Mouse (Mus musculus): ENCODE results near the gene Grip1.

Grip1 gene

DNA sequence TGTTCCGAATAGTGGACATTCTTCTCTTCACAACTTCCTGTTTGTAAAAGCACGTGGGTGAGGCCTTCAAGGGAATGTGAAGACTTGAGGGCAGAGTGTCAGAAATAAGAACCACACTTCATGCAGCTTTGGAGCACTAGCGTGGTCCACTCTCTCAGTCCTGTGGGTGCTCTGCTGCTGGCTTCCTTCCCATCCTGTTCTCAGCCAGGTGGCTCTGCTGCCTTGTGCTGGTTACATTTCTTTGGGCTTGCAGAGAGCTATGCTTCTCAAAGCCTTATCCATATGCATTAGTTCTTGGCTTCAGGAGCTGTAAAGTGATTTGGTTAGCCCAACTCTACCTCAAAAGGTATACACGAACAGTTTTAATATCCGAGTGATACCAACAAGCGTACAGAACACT, 497.8 kb downstream of the Grip1 start:
- no peak for DNase-seq (ENCODE audit: low spot score in 2 of 2)

DNA sequence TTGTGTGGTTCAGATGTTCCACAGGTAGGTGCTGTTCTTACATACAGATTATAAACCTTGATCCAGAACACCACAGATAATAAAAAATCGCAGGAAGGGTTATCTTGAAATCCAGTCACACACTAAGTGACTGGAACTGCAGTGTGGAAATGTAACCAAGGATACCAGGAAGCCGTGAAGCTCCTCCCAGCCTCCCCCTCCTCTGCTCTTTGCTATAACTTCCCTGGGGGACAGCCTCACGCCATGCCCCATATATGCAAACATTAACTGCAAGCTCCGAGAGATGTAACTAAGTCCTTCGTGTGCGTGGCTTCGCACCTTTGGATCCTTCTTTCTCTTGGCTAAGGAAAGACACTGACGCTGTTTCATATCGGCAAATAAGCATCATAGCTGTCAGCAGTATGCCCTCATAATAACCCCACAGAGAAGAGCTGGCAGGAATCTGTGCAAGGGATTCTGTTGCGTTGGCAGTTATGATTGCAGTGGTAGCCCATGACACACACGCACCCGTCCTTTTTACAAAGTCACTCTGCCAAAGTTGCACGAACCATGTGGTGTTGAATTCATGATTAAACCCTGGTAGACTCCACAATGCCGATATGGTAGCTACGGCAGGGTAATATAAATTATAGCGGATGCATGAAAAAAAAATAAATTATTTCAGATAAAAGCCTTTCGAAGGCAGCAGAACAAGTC, 503.8 kb downstream of the Grip1 start:
- no peak for DNase-seq (ENCODE audit: low spot score in 2 of 2)

DNA sequence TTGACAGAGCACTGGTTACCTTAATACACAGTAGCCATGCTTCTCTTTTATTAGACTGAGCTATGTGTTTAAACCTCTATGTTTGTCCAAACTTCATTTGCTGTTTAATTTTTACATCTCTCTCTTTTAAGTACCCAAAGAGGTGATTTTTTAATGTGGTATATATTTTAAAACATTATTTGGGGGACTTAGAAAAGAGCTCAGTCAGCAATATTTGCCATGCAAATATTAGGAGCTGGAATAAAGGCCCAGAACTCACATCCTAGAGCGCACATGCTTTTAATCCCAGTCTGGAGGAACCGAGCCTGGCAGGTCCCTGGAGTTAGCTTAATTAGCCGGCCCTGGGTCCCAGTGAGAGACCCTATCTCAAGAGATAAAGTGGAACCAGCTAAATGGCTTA, 507.3 kb downstream of the Grip1 start:
- no peak for DNase-seq (ENCODE audit: low spot score in 2 of 2)

DNA sequence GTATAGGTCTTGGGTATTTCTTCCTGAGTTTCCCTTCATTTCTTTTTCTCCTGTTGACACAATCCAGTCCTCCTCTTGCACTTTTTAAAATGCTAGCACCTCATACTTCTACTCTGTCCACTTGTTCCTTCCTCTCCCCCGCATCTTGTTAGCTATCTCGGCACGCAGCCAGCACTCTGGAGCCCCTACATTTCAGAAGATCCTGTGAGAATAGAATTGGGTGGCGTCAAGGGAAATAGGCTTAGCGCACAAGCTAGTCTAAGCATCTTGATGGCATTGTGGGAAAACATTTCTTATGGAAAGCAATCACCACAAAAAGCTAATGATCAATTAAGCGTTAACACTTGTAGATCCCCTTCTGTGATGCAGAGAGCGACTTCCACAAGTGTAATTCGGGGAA, 512.7 kb downstream of the Grip1 start:
- no peak for DNase-seq (ENCODE audit: low spot score in 2 of 2)

DNA sequence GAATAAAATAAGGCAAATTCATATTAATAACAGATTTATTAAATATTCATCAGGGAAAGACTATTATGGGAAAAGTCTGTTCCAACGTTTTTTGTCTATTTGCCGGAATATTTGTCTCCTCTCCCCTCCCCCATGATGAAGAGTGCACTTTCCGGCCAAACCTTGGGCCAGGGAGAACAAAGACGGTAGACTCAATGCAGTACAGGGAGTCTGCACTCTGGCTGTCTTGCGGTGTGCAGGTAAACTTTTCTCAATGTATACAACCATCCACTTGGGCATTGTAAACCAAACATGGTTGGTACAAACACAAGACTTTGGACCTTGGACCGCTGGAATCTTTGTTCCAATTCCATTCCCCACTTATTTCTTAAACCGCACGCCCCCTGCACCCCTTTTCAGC, 525.8 kb downstream of the Grip1 start:
- no peak for DNase-seq (ENCODE audit: low spot score in 2 of 2)

DNA sequence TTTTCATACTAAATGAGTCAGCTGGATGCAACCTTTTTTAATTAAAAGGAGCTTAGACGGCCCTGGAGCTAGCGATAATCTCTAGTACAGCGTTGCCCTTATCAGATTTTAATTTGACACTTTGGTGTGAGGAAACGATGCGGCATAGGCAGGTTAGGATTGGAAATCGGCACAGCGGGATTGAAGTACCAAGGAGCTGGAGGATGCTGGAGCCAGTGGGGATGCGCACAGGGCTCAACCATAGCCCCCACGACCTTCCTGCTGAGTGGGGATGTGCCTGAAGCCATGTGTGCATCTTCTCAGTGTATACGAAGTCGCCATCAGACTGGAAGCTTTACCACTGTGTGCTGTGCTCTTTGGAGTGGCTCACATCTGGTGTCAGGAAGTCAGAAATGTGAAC, 526.4 kb downstream of the Grip1 start:
- DNase-seq (ENCODE audit: low spot score in 2 of 2) = no peak

DNA sequence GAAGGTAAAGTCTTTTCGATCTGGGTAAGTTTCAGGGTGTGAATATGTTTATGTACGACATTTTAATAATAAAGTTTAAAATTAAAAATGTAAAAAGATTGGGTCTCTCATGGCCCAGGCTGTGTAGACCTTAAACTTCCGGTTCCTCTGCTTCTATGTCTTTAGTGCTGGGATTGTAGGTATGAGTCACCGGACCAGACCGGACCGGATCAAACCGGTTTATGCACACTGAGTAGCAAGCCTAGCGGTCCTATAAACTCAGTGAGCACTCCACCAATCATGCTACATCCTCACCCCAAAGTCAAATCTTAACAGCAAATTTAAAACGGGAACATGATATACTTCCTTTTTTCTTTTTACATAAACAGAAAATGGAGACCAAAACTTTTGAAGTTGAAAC, 530.7 kb downstream of the Grip1 start:
- no peak for DNase-seq (ENCODE audit: low spot score in 2 of 2)

DNA sequence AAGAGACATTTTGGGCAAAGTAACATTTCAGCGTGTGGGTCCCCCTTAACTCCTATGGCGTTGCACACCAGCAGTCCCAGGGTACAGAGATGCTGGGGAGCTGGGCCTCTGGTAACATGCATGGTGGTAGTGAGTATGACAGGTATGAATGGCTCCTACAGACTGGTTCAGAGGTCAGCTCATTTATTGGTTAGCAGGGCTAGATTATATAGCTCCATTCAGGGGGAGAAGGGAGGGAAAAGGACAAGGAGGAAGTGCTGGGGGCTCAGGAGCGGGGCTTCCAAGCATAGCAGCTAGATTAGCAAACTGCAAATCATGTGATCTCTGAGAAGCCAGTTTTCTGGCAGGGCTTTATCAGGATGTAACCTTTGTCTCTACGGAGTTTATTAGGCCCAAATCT, 544.8 kb downstream of the Grip1 start:
- DNase-seq (ENCODE audit: low spot score in 2 of 2) = no peak

DNA sequence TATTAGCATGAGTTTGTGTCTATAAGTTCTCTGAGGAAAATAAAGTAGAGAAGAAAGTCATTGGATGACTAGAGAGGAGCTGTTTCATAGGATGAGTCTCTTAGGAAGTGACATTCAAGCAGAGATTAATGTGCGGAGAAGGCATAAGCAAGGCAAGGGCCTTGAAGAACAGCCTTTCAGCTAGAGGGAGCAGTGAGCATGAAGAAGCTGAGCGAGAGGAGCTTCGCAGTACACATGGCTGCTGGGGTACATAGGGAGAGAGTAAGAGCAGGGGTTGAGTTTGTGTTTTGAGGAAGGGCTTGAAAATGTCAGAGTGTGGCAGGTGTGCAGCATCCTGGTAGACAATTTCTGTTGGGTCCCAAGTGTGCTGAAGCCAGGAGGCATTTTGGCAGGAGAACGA, 548.5 kb downstream of the Grip1 start:
- no peak for DNase-seq (ENCODE audit: low spot score in 2 of 2)

DNA sequence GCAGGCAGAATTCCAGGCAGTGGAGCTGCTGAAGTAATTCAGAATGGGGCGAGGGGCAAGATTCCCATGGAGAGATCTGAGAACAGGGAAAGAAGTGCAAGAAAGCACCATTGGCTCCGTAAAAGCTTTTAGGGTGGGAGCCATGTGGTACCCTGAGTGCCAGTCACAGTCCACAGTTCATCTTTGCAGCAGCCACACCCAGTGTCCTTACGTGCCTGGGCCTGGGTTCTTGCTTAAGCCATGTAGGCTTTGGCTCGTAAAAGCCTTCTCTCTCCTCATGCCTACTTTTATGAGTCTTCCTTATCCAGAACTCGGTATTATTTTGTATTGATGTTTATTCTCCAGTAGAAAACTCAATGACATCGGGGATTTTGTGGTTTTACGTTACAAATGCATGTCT, 550.5 kb downstream of the Grip1 start:
- no peak for DNase-seq (ENCODE audit: low spot score in 2 of 2)

DNA sequence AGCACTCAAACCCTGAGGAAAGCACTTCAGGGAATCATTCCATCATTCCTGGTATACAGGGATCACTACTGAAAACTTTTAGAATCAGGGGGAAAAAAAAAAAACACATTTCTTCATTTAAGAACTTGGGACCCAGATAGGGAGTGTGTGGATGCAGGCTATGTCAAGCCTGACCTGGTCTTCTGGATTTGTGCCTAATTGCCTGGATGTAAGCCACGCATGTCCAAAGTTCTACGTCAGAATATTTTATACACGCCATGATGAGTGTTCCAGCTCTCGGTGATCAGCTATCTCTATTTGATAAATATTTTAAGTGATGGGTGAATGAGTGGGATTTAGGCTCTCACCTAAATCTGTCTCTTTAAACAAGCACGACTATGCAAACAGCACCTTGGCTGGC, 552.0 kb downstream of the Grip1 start:
- DNase-seq (ENCODE audit: low spot score in 2 of 2) = no peak

DNA sequence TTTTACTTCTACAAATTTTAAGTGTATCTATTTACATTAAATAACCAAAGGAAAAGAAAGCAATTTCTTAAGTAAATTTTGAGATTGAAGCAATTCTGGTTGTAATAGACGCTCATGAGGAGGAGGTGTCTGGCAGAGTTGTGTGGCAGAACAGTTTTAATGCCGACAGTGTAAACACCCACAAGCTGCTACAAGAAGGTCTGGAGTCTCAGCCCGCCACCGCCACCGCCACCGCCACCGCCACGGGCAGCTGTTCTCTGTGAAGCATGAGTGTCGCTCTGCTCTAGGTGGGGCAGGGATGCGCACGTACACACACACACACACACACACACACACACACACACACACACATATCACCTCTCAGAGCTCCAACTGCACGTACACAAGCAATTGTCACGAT, 558.7 kb downstream of the Grip1 start:
- peak in 1 of 2 experiments; percentile 16 for DNase-seq (ENCODE audit: low spot score in 2 of 2)

DNA sequence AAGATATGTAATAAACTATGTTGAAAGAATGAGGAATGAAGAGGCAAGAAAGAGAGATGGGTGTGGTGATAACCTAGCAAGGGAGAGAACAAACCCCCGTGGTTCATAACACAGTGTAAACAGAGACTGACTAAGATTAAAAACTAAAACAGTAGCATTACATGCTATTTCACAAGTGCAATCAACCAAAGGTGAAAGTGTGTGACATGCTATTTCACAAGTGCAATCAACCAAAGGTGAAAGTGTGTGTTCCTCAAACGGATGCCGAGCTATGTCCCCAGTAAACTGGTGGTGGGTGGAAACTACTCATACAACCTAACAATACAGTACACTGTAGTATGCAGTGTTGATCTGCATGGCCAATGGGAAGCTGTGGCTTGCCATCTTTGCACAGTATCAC, 561.5 kb downstream of the Grip1 start:
- DNase-seq (ENCODE audit: low spot score in 2 of 2) = no peak

DNA sequence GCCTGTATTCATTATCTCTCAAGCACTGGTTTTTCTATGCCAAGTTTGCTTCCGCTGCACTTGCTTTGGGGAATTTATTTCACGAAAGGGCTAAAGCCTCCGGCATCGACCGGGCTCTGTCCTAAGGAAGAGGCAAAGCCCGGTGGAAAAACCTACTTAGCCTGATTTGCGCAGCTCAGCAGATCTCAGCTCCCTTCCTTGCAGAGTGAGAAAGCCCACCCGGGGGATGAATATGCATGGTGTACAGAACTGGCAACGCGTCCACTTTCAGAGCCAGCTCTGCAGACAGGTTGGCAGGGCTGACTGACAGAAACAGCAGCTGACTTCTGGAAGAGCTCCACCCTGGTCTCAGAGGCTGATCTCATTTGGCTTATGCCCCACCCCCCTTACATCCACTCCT, 572.8 kb downstream of the Grip1 start:
- DNase-seq (ENCODE audit: low spot score in 2 of 2) = no peak

DNA sequence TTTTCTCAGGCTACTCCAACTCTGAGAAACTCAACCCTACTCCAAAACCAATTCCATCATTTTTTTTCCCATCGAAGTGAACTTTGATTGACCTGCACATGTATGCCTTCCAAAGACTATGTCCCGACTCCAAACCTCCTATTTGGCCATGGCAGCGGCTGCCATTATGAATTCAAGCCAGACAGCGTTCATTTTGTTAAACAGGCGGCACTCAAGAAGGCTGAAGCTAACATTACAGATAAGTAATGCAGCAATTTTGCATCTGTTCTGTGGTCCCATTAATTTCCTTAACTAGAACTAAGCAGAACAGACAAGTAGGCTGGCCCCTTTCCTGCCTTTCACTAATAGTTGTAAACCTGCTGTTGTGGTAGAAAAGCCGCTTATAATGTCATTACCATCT, 577.3 kb downstream of the Grip1 start:
- DNase-seq (ENCODE audit: low spot score in 2 of 2) = no peak

DNA sequence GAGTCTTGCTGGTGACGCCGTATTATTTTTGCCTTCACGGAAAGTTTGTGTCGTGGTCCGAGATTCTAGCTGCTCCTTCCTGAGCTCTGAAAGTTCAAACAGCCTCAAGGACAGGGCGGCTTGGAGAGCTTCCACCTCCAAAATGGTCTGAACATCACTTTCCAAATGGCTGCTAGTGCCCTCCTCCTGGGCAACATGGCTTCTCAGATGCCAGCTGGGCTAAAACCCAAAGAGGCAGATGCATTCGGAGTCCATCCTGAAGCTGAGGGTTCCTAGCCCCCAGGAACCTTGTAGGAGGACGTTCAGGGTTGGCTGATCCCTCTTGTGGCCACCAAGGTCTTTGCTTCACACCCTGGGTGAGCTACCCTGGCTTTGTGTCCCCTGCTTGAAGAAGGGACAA, 577.7 kb downstream of the Grip1 start:
- no peak for DNase-seq (ENCODE audit: low spot score in 2 of 2)

DNA sequence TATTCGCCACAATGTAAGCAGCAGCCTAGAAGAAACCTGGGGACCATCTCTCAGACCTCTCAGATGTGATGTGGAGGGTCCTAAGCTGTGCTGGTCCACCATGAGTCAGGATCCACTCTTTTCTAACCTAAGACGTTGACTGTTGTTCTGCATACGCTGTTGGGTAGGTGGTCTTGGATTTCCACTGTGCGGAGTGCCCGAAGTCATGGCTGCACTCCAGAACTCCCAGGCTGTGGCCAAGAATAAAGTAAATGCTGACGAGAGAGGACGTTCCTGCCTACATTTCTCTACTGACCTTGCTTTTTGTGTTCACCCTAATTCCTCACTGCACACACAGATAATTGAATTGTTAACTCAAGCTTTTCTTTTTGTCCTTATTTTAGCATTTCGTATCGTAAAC, 580.2 kb downstream of the Grip1 start:
- DNase-seq (ENCODE audit: low spot score in 2 of 2) = no peak

DNA sequence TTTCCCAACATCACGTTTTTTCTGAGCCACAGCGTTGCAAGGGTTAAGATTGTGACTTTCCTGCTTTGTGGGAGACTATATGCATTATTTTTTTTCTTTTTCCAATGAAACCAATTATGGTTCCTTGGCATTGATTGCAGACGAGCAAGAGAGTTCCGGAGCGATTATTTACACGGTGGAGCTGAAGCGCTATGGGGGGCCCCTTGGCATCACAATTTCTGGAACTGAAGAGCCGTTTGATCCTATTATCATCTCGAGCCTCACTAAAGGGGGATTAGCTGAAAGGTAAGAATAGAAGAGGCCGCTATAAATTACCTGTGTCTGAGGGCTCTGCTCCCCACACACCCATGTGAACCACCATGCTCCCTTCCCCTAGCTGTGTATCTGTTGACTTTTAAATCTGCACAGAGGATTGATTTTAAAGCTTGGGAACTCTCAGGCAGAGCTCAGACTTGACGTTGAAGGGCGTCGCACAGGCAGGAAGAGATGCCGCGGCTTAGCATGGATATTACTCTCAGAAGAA, 581.6 kb downstream of the Grip1 start:
- no peak for DNase-seq (ENCODE audit: low spot score in 2 of 2)

DNA sequence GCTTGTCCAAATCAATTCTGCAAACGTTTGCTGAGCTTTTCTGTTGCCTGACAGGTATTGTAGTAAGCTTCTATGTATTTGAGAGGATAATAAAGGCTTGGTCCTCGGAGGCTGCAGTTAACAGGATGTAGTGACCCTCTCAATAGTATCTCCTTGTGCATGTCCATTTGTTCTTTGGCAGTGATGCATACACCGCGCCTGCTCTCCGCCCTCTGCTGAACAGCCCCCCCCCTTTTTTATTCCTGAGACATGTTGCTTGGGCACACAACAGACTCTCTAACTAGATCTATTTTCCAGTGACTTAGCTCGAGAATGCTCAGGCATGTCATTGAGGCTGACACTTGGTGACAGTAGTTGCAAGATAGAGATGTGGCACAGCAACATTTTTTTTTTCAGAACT, 582.2 kb downstream of the Grip1 start:
- DNase-seq (ENCODE audit: low spot score in 2 of 2) = no peak

DNA sequence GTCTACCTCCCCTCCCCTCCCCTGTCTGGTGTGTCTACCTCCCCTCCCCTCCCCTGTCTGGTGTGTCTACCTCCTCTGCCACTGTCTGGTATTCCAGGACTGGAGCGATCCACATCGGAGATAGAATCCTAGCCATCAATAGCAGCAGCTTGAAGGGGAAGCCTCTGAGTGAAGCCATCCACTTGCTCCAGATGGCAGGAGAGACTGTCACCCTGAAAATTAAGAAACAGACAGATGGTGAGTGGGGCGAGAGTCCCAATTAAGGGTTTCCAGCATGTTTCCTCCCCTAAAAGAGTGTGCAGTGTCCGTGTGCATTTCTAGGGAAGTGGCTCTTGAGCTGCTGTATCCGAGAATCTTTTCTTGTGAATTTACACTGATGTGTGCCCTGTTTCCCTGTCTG, 584.6 kb downstream of the Grip1 start:
- peak; percentile 27 to 30 for DNase-seq (ENCODE audit: low spot score in 2 of 2)

DNA sequence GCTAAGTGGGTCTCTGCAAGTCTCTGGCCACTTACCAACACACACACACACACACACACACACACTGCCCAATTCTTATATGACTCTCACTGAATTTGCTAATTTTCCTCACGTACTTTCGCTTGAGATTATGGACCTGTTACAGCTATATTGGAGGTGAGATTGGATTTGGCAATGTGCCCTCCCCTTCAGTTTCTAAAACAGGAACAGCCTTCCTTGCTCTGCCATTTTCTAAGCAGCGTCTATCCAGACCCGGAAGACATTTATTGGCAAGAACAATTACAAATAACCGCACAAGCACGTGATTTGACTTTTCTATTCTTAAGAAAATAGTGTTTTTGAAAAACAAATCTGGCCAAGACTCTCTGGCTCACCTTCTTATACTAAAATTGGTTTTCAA, 590.6 kb downstream of the Grip1 start:
- no peak for DNase-seq (ENCODE audit: low spot score in 2 of 2)

DNA sequence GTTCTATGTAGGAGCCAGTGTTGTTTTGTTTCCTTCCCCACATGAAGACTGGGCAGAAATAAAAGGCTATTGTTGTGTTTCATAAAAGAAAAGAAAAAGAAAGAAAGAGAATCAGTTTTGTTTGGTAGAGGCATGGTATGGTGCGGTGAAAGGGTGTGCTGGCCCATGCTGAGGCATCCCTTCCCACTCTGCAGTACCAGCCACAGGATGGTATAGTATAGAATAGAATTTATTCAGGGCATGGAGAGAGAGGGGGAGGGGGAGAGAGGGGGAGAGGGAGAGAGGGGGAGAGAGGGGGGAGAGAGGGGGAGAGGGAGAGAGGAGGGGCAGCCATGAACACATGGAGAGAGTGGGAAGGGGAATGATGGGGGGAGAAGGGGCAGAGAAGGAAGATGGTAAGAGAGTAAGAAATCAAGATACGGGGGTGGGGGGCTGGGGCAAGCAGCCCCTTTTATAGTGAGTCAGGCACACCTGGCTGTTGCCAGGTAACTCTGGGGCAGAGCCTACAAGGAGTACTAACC, 591.1 kb downstream of the Grip1 start:
- no peak for DNase-seq (ENCODE audit: low spot score in 2 of 2)

DNA sequence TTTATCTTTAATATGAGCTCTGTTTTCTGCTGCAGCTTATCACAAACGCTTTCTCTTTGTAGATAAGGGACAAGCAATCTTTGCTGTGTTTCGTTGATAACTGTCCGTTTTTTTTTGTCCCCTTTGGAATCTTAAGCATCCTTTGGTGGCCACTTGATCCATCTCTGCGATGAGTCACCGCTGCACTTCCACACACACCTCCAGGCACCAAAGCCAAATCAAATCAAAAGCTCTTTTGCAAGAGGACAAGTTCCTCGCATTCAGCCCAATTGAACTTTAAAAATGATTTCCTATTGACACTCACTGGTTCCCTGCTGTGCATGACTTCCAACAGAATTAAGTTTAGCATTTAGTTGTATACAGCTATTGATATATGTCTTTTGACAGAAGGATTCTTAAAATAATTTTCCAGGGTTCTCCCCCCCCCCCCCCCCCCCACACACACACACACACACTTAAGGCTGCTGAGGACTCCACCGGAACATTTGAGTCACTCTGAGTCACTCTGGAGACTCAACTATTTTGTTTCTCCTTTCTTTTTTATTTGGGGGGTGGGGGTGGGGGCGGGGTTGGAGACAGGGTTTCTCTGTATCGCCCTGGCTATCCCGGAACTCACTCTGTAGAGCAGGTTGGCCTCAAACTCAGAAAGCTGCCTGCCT, 607.1 kb downstream of the Grip1 start:
- DNase-seq (ENCODE audit: low spot score in 2 of 2) = no peak
